Mouse (Mus musculus) frontal cortex, postnatal 14 days (tissue): Measurements from ENCODE around the gene Tmed6.
"Not testable (repeated sequence)": the region's sequence is repeated elsewhere in the genome, so short reads cannot be mapped to it uniquely, and the experiment has no call there.

Source experiments
- DNase-seq, 2 experiments: peaks; one replicate each; pipeline ENCODE4 v3.0.0; 2022; ENCODE audit warnings: low spot score in 2 of 2

The Tmed6 gene

GRCm38 (mm10) chr8:107065511-107066496, at the start of gene Tmed6:
Gene Tmed6 (minus strand): TSS chr8:107065644.
- DNase-seq: no peak

- no peak for DNase-seq
Measured at GRCm38 (mm10) chr8:107115008-107115320, 49.5 kb upstream of the Tmed6 start.

DNA sequence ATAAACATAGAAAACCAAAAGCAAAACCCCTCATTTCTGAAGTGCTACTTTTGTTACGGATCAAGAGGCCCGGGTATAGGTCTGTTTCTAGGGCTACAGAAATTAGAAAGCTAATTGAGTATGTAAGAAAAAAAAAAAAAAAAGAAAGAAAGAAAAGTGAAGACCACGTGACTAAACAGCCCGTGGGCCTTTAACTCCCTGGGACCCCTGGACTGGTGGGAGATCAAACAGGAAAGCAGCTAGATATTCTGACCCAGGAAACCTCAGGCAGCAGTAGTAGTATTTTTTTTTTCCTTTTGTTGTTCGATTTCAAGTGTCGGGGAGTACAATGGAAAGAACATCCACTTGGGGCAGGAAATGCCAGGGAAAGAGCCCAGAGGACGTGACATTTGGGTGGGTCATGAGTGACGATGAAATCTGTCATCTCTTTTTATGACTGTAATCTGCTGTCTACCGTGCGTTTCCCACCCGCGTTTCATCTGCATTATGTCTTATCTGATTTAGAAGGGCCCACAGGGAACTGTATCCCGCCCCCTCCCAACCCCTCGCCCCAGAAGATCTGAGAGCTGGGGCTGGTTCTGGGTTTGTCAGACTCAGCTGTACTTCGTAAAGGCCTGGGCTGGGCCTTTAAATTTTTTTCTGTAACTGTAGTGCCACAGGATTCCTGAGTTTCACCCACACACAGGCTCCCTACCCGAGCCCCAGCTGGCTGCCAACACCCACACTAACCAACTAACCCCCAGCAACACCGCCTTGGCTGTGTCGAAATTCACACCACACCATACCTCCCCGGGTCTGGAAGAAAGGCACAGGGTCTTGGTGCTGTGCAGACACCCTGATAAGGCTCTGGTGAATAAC, 48.9 kb upstream of the Tmed6 start:
- no peak for DNase-seq

GRCm38 (mm10) chr8:107113209-107113608, 47.8 kb upstream of the Tmed6 start:
- DNase-seq: no peak

DNA sequence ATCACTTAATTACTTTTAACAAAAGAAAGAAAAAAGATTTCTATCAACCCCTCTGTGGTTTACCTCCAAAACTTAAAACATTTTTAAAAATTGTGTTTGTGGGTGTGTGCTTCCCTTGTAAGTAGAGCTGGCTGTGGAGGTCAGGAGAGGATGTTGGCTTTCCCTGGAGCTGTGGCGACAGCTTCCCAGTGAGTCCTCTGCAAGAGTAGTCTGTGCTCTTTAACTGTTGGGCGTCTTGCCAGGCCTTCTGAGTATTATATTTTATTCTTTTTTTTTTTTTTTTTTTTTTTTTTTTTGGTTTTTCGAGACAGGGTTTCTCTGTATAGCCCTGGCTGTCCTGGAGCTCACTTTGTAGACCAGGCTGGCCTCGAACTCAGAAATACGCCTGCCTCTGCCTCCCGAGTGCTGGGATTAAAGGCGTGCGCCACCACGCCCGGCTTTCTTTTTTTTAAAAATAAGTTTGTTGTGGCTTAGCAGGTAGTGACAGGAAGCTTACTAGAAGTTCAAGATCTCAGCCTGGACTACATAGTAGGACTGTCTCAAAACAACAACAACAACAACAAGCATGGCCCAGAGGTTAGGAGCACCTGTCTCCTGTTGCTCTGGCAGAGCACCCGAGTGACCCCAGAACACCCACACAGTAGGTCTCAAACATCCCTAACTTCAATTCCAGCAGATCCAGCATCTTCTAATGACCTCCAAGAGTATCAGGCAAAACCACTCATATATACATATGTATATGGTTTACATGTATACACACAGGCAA, 46.1 kb upstream of the Tmed6 start:
- DNase-seq: no peak

GRCm38 (mm10) chr8:107110629-107111330, 45.3 kb upstream of the Tmed6 start:
- DNase-seq: no peak

- DNase-seq: no peak
Measured at GRCm38 (mm10) chr8:107109816-107110435, 44.5 kb upstream of the Tmed6 start.

DNA sequence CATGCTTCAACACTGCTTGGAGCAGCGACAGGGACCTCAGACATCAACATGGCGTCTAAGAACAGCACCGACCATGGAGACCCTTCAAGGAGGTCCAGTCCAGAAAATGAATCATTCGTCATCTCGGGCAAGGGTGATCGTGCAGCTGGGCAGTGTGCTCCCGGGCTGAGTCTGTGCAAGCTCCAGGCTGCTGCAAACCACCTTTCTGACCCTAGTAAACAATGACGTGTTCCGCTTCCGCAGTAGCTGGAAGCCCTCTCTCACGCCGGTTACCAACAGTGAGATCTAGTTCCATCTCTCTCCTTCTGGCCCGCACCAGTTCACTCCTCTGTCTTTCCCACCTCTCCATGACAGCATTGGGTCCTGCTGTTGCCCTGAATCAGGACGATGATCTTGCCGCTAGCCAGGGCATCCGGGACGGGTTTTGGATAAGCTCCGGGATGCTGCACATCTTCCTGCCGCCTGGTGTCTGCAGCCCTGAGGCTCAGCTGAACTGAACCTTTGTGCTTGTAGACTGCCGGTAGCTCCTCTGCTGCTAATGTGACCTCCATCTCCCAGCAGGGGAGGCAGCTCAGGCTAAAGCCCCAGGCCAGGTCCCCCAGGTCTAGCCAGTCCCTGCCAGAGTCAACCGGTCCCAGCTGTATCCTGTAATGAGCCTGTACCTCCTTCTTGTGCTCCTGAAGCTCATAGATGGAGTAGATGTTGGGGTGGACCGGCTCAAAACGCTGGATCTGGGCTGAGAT, 43.7 kb upstream of the Tmed6 start:
- no peak for DNase-seq

GRCm38 (mm10) chr8:107108089-107108488, 42.6 kb upstream of the Tmed6 start:
- not testable (repeated sequence) for DNase-seq

DNA sequence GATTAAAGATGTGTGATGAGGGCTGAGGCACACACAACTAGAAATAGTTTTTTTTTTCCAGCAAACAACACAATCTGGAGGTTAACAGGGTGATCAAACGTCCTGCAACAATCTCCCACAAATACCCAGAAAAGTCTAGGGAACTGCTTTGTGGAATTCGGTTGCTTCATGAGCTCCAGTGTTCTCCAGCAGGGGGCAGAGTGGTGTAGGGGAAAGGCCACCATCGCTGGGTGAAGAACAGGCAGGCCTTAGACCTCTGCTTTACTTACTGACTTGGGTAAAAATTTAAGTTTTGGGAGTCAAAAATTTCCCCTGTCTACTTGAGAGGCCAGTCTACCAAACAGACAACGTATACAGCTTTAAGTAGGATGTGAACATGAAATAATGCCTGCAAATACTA, 39.1 kb upstream of the Tmed6 start:
- DNase-seq: peak in 1 of 2 experiments; percentile 72

- DNase-seq: no peak
Measured at GRCm38 (mm10) chr8:107100635-107101034, 35.2 kb upstream of the Tmed6 start.

GRCm38 (mm10) chr8:107096366-107097036, 31.1 kb upstream of the Tmed6 start, which contains the start of gene Terf2:
Gene Terf2 (minus strand): TSS chr8:107096547.
- peak; percentile 92 to 93 for DNase-seq

GRCm38 (mm10) chr8:107095717-107096365, 30.4 kb upstream of the Tmed6 start:
- DNase-seq: no peak

DNA sequence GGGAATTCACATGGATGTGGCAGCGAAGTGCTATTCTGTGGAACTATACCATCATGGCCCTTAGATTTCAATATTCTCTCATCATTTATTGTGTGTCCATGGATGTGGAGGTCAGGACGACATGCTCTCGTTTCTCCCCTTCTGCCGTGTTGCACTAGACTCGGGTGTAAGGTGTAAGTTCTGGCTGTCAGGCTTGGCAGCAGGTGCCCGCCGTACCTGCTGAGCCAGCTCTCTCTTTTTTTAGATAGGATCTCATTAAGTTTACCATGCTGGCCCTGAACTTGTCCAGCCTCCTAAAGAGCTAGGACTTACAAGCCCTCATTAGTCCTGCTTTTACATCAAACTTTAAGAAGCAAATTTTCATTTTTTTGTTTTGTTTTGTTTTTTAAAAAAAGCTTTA, 25.1 kb upstream of the Tmed6 start:
- no peak for DNase-seq

GRCm38 (mm10) chr8:107088526-107089063, 23.2 kb upstream of the Tmed6 start:
- DNase-seq: no peak

- no peak for DNase-seq
Measured at GRCm38 (mm10) chr8:107086018-107086417, 20.6 kb upstream of the Tmed6 start.

GRCm38 (mm10) chr8:107085358-107085757, 19.9 kb upstream of the Tmed6 start:
- DNase-seq: no peak

DNA sequence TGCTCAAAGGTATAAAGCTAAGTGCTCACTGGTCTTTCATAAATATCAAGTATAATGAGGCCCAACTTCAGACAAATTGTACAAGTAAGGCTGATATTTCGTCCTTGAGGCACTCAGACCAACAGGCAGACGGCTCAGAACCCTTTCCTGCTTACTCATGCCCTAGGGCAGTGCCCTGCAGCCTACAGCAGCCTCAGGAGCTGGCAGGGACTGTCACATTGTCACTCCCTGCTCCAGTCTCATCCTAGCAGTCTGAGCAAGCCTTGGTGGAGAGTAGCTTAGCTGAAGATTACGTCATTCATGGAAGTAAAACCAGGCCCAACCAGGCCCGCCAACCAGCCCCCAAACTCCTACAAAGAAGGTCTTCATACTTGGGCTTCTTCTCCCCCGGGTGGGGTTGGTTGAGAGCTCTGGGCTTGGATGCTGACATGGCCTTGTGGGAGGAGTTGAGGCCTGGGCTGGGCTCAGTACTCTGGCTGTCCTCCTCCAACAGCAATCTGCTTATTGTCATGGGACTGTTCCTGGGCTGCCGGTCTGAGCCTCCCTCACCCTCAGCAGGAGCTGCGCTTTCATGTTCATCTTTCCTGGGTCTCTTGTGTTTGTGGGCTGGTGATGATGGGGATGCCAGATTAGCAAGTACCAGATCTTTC, 10.9 kb upstream of the Tmed6 start:
- DNase-seq: no peak
